Mouse (Mus musculus): ENCODE data around the gene Timeless.

DNA sequence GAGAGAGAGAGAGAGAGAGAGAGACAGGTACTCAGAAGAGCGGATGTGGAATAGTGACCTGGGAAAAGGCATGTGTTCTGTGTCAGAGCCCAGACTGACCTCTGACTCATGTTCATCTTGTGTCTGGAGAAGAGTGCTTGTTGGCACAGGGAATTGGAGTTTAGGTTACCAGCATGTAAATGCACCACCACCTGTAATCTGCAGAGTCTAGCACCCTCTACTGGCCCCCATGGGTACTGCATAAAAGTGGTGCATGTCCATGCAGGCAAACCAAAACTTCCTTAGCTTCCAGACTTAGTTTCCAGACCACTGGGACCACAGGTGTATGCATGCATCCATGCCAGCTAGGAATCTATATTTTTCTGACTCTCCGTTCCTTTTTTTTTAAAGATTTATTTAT is 45.9 kb upstream of the Timeless start:
- TF ChIP-seq POLR2A (IDR thresholded peaks at IDR 0.05; ENCODE audit: low read depth, low read length) (no peak), CTCF (IDR thresholded peaks at IDR 0.05; ENCODE audit: extremely low read depth, insufficient read depth, insufficient read length, insufficient replicate concordance) (peak; percentile 75; the same call in 1 of the 2 replicates)
